Mouse (Mus musculus) adrenal gland, adult 18-20 months (tissue): ENCODE measurements at regions not wholly inside any gene's neighbourhood (a gene's known extent, or its start where the extent isn't known, plus 50 kb on each side); places are given as distances from the start of the nearest gene placed in this dataset.

Experiments
- DNase-seq, 2 experiments: peaks; one replicate each; pipeline ENCODE4 v3.0.0; 2021 to 2022; ENCODE audit warnings: low spot score in 2 of 2

- no peak for DNase-seq
Measured at GRCm38 (mm10) chr6:79619991-79620390, 197.7 kb upstream of the Gm20594 start.

GRCm38 (mm10) chr6:79631683-79632082 lies 186.0 kb upstream of the Gm20594 start:
- peak in 1 of 2 experiments; percentile 13 for DNase-seq

- no peak for DNase-seq
Measured at GRCm38 (mm10) chr6:79651286-79651685, 166.4 kb upstream of the Gm20594 start.
